Mouse (Mus musculus): ENCODE measurements around the gene Ppp1r13b.

GRCm38 (mm10) chr12:111820708-111821107 lies 87.2 kb downstream of the Ppp1r13b start:
- TF ChIP-seq MYOD1 (IDR thresholded peaks at IDR 0.05; ENCODE audit: control insufficient read depth, insufficient read length, low read depth) = no peak
- no peak for TF ChIP-seq MAX (IDR thresholded peaks at IDR 0.05)
- no peak for TF ChIP-seq CTCF (IDR thresholded peaks at IDR 0.05; ENCODE audit: control insufficient read depth, insufficient read depth, insufficient read length)
- no peak for TF ChIP-seq MYOG (IDR thresholded peaks at IDR 0.05; ENCODE audit: control insufficient read depth, extremely low read depth, insufficient read length)
- TF ChIP-seq USF1 (IDR thresholded peaks at IDR 0.05; ENCODE audit: low read depth) = no peak
- no peak for TF ChIP-seq CEBPB (IDR thresholded peaks at IDR 0.05; ENCODE audit: low read depth)
- no peak for TF ChIP-seq FOSL1 (IDR thresholded peaks at IDR 0.05; ENCODE audit: insufficient read depth, low read length, poor library complexity, severe bottlenecking)
